Mouse (Mus musculus) stomach, embryonic 16.5 days (tissue): ENCODE measurements at regions not wholly inside any gene's neighbourhood (a gene's known extent, or its start where the extent isn't known, plus 50 kb on each side); places are given as distances from the start of the nearest gene placed in this dataset.

Source experiments
- ATAC-seq: fragments of 200-750 bp; cut with Nextera tagmentation; 2 replicates; pipeline ENCODE4 v1.8.0; 2017; ENCODE audit warnings: moderate number of reproducible peaks, moderate TSS enrichment; ENCODE audit not compliant: insufficient read depth, low FRiP score
- H3K27ac ChIP-seq: fragments of 300-500 bp; sonication (generic); 2 replicates; pipeline ENCODE4 v1.5.1; 2014; ENCODE audit warnings: low read length
- H3K27me3 ChIP-seq: fragments of 300-500 bp; sonication (generic); 2 replicates; pipeline ENCODE4 v1.6.1; 2014; ENCODE audit warnings: low read length, control low read depth, mixed read lengths; ENCODE audit not compliant: control insufficient read depth, insufficient read depth
- H3K36me3 ChIP-seq: fragments of 300-500 bp; sonication (generic); 2 replicates; pipeline ENCODE4 v1.6.1; 2014; ENCODE audit warnings: low read length; ENCODE audit not compliant: control insufficient read depth, insufficient read depth
- H3K4me1 ChIP-seq: fragments of 300-500 bp; sonication (generic); 2 replicates; pipeline ENCODE4 v1.6.1; 2014; ENCODE audit warnings: low read length, control low read depth, mixed read lengths; ENCODE audit not compliant: control insufficient read depth, insufficient read depth
- H3K4me2 ChIP-seq: fragments of 300-500 bp; sonication (generic); 2 replicates; pipeline ENCODE4 v1.6.1; 2014; ENCODE audit warnings: low read depth, low read length, mixed read lengths
- H3K4me3 ChIP-seq: fragments of 300-500 bp; sonication (generic); replicated peaks from 2 replicates; pipeline ENCODE4 v1.5.1; 2014; ENCODE audit warnings: mild to moderate bottlenecking, low read length
- H3K9ac ChIP-seq: fragments of 300-500 bp; sonication (generic); 2 replicates; pipeline ENCODE4 v1.6.1; 2014; ENCODE audit warnings: low read length
- H3K9me3 ChIP-seq: fragments of 300-500 bp; sonication (generic); replicated peaks from 2 replicates; pipeline ENCODE4 v1.6.1; 2016; ENCODE audit warnings: low read length, control low read depth; ENCODE audit not compliant: control insufficient read depth
- WGBS: fragments of 180-500 bp; shearing (Covaris S2); extraction: QIAGEN DNeasy Blood & Tissue Kit; methylation state at CpG from one replicate; pipeline ENCODE4 v1.1.7; 2014; 5-methylcytosine and 5-hydroxymethylcytosine counted together

GRCm38 (mm10) chr1:125039572-125040326, 395.8 kb downstream of the Actr3 start:
- Histone ChIP-seq H3K9ac (no peak overlapping the region), H3K9me3 (no peaks in the 10 kb centered on the region), H3K4me1 (no peaks in the 10 kb centered on the region), H3K4me3 (no peak overlapping the region), H3K4me2 (no peak overlapping the region), H3K27ac (peak overlapping the region; percentile 21; the same call in 1 of the 2 replicates), H3K27me3 (no peaks in the 10 kb centered on the region), H3K36me3 (no peaks in the 10 kb centered on the region)
- peak; percentile 83 for ATAC-seq
- 43% methylated on average over 4 of the region's 4 CpGs for WGBS

DNA sequence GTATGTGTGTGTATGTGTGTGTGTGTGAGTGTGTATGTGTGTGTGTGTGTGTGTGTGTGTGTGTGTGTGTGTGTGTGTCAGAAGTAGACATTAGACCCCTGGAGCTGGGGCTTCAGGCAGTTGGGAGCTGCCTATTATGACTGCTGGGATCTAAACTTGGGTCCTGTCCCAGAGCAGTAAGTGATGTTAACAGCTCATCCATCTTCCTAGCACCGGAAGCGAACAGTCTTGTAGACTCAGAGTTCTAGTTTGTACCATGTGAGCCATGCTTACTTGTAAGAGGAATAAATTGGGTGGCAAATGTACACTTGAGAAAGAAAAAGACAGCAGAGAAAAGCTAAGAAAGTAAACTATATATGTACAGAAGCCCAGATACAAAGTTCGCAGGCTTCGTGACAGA, 422.2 kb downstream of the Actr3 start:
- no peaks in the 10 kb centered on the region for H3K9me3 ChIP-seq
- ATAC-seq, result no peak
- H3K27me3 ChIP-seq, result no peaks in the 10 kb centered on the region
- H3K4me3 ChIP-seq, result no peak overlapping the region
- H3K4me2 ChIP-seq, result no peak overlapping the region
- no peaks in the 10 kb centered on the region for H3K36me3 ChIP-seq
- no peak overlapping the region for H3K9ac ChIP-seq
- H3K4me1 ChIP-seq, result no peaks in the 10 kb centered on the region
- WGBS, result 72% methylated on average over 4 of the region's 4 CpGs
- no peak overlapping the region for H3K27ac ChIP-seq

- no peaks in the 10 kb centered on the region for H3K9me3 ChIP-seq
- no peaks in the 10 kb centered on the region for H3K4me1 ChIP-seq
- no peak overlapping the region for H3K4me3 ChIP-seq
- H3K4me2 ChIP-seq, result no peak overlapping the region
- no peaks in the 10 kb centered on the region for H3K36me3 ChIP-seq
- H3K9ac ChIP-seq, result no peak overlapping the region
- no peaks in the 10 kb centered on the region for H3K27me3 ChIP-seq
- 74% methylated on average over 2 of the region's 2 CpGs for WGBS
- no peak overlapping the region for H3K27ac ChIP-seq
- ATAC-seq, result no peak
These were observed 423.6 kb downstream of the Actr3 start for GRCm38 (mm10) chr1:125011893-125012292.

DNA sequence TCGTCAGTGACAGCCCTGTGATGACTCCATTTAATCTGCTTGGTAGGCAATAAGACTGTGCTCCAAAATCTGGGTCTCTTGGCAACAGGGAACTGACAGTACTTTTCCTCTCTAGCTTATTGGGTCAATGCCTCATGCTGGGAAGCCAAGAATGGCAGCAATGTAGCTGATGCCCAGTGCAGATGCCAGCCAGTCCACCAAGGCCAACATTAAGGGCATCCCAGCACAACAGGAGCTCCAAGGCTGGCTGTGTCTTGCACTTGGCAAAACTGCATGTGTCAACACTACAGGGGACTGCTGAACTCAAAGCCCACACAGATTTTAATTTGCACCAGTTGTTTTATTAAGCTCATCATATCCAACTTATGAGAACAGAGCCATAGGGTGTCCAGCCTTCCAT, 437.9 kb downstream of the Actr3 start:
- H3K27ac ChIP-seq, result no peak overlapping the region
- no peaks in the 10 kb centered on the region for H3K9me3 ChIP-seq
- no peak for ATAC-seq
- no peaks in the 10 kb centered on the region for H3K36me3 ChIP-seq
- H3K4me2 ChIP-seq, result no peak overlapping the region
- H3K4me3 ChIP-seq, result no peak overlapping the region
- 42% methylated on average over 1 of the region's 1 CpGs for WGBS
- H3K9ac ChIP-seq, result no peak overlapping the region
- H3K4me1 ChIP-seq, result no peaks in the 10 kb centered on the region
- H3K27me3 ChIP-seq, result no peaks in the 10 kb centered on the region

DNA sequence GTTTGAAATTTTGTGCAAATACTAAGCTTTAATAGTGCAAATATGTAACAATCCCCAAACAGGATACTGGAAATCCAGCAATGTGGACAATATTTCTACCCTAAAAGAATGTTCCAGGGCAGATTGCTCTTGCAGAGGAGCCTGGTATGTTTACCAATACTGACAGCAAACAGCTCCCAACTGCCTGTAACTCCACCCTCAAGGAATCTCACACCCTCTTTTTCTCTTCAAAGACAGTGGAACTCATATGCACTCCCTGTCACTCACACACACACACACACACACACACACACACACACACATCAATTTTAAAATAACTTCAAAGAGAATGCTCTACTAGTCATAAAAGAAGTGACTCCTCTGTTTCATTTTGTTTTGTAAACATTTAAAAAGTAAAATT, 484.7 kb downstream of the Actr3 start:
- Histone ChIP-seq H3K27ac (no peak overlapping the region), H3K9me3 (no peaks in the 10 kb centered on the region), H3K27me3 (no peaks in the 10 kb centered on the region), H3K4me3 (no peak overlapping the region), H3K36me3 (no peaks in the 10 kb centered on the region), H3K4me2 (no peak overlapping the region), H3K4me1 (no peaks in the 10 kb centered on the region), H3K9ac (no peak overlapping the region)
- ATAC-seq, result no peak

- ATAC-seq, result no peak
- Histone ChIP-seq H3K27me3 (no peaks in the 10 kb centered on the region), H3K9me3 (no peaks in the 10 kb centered on the region), H3K4me2 (no peak overlapping the region), H3K36me3 (no peaks in the 10 kb centered on the region), H3K27ac (no peak overlapping the region), H3K4me1 (no peaks in the 10 kb centered on the region), H3K9ac (no peak overlapping the region), H3K4me3 (no peak overlapping the region)
These were observed 531.2 kb downstream of the Actr3 start for GRCm38 (mm10) chr1:124904373-124904772.

- Histone ChIP-seq H3K4me3 (no peak overlapping the region), H3K36me3 (no peaks in the 10 kb centered on the region), H3K9ac (no peak overlapping the region), H3K4me1 (no peaks in the 10 kb centered on the region), H3K27me3 (no peaks in the 10 kb centered on the region), H3K4me2 (no peak overlapping the region), H3K27ac (no peak overlapping the region), H3K9me3 (no peaks in the 10 kb centered on the region)
- ATAC-seq, result no peak
- WGBS, result 81% methylated on average over 3 of the region's 3 CpGs
These were observed 564.4 kb downstream of the Actr3 start for GRCm38 (mm10) chr1:124871148-124871547.

DNA sequence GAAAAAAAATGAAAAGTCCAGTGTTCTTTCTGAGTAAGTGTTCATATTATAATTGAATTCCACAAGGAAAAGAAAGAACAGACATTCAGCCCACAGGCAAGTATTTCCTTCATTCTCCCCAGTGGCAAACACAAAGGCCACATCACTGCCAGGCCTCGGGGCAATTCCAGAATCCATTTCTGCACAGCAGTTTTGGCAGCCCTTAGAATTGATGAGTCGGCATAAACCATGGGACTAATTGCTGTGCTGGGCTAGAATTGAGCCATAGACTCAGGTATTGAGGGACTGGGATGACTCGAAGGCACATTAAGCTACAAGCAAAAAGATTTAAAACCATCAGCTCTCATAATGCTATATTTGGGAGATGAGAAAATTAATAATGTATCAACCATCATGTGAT, 569.3 kb downstream of the Actr3 start:
- no peak overlapping the region for H3K4me3 ChIP-seq
- ATAC-seq, result no peak
- H3K4me1 ChIP-seq, result no peaks in the 10 kb centered on the region
- no peaks in the 10 kb centered on the region for H3K27me3 ChIP-seq
- 65% methylated on average over 3 of the region's 3 CpGs for WGBS
- no peak overlapping the region for H3K27ac ChIP-seq
- H3K9me3 ChIP-seq, result no peaks in the 10 kb centered on the region
- no peak overlapping the region for H3K4me2 ChIP-seq
- H3K9ac ChIP-seq, result no peak overlapping the region
- H3K36me3 ChIP-seq, result no peaks in the 10 kb centered on the region

DNA sequence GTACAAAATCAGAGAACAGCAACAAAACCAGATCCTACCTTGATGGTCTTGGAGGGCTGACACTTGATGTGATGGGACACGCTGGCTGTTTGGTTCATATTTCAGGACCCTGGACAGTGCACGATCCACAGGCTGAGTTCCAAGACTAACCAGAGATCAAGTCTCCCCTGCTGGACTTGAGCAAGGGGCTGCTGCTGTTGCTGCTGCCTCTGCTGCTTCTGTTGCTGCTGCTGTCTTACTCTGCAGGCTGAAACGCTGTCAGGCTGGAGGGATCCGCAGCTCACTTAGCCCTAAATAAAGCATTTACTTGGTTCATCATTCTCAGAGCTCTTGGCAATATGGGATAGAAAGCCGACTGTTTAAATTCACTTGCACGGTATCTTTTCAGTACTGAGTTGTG, 589.8 kb downstream of the Actr3 start:
- no peaks in the 10 kb centered on the region for H3K9me3 ChIP-seq
- no peaks in the 10 kb centered on the region for H3K27me3 ChIP-seq
- H3K36me3 ChIP-seq, result no peaks in the 10 kb centered on the region
- no peak for ATAC-seq
- no peak overlapping the region for H3K27ac ChIP-seq
- H3K4me1 ChIP-seq, result no peaks in the 10 kb centered on the region
- H3K9ac ChIP-seq, result no peak overlapping the region
- 55% methylated on average over 6 of the region's 6 CpGs for WGBS
- no peak overlapping the region for H3K4me2 ChIP-seq
- no peak overlapping the region for H3K4me3 ChIP-seq
